Mouse (Mus musculus) lung, embryonic 16.5 days (tissue): Measurements from ENCODE around the gene Mrpl10. TPM values are rescaled to one million over a fixed set of nuclear protein-coding genes. Genes with fewer than 3 reads are reported as not detected.

Experiments
- microRNA-seq: library from miRNA; unstranded; fragments of <30 nt; microRNA quantifications from one replicate; pipeline ENCODE4, GENCODE M21; 2016
- polyA plus RNA-seq: library from polyadenylated mRNA; unstranded; fragments of >200 nt; fragmentation: Nextera tagmentation; extraction: Ambion mirVana; gene quantifications from 2 replicates; pipeline ENCODE4 v1.2.1, GENCODE M21; 2015

The Mrpl10 gene
- polyA plus RNA-seq, 1 experiment from 2014 or later = 76.5 TPM

Small RNA genes lying within 50 kb of the gene (microRNA-seq; reads per million reads assigned to microRNA genes)
- 2.0 reads per million, percentile 3 among the genes with 10 or more reads in this experiment for gene Mir8103

Other genes starting within 250 kb of the Mrpl10 start
- gene Nfe2l1, start 211.6 kb upstream of the Mrpl10 start, polyA plus RNA-seq = 68.2 and 68.8 TPM in 2 replicates
- 131 and 135 TPM in 2 replicates for gene Copz2, start 191.7 kb upstream of the Mrpl10 start, polyA plus RNA-seq
- gene Cdk5rap3, start 125.1 kb upstream of the Mrpl10 start, polyA plus RNA-seq = 67.5 and 70.6 TPM in 2 replicates
- 50.5 and 60.2 TPM in 2 replicates for gene Prr15l, start 113.5 kb upstream of the Mrpl10 start, polyA plus RNA-seq
- gene Pnpo, start 97.6 kb upstream of the Mrpl10 start, polyA plus RNA-seq = 28.1 and 35.4 TPM in 2 replicates
- 18.5 and 22.2 TPM in 2 replicates for gene Sp2, start 58.6 kb upstream of the Mrpl10 start, polyA plus RNA-seq
- 0.59 and 0.62 TPM in 2 replicates for gene Sp6, start 28.2 kb upstream of the Mrpl10 start, polyA plus RNA-seq
- gene Scrn2, start 11.6 kb upstream of the Mrpl10 start, polyA plus RNA-seq = 29.7 and 32.9 TPM in 2 replicates
- 8.7 and 11.3 TPM in 2 replicates for gene Lrrc46, start 153 bp upstream of the Mrpl10 start, polyA plus RNA-seq
- 12.4 and 14.3 TPM in 2 replicates for gene Osbpl7, start 9.1 kb downstream of the Mrpl10 start, polyA plus RNA-seq
- 0.21 TPM in 1 of 2 replicates, not detected in the other for gene Tbx21, start 73.8 kb downstream of the Mrpl10 start, polyA plus RNA-seq
- 4.9 TPM in 2 replicates for gene Tbkbp1, start 109.9 kb downstream of the Mrpl10 start, polyA plus RNA-seq
- 39.6 and 40.4 TPM in 2 replicates for gene Kpnb1, start 146.3 kb downstream of the Mrpl10 start, polyA plus RNA-seq
- 74.5 and 86.5 TPM in 2 replicates for gene Npepps, start 239.1 kb downstream of the Mrpl10 start, polyA plus RNA-seq